In genomic region chrX:13631599-13632283, GRCm38 (mm10) we compare ENCODE assay signal across 20 mouse cellular contexts. TPM values are rescaled to one million over a fixed set of nuclear protein-coding genes. Genes with fewer than 3 reads are reported as not detected.
A peak's percentile ranks its signal among the peaks of the same experiment; 100 is the strongest.
DNase-seq lines count a peak whose midpoint lies in the region; ATAC-seq lines count a peak whose summit lies in the region.
"Had no signal": no experiment of that assay in that cellular context is flagged by ENCODE, and none has a peak within 500 bp of the region (broad histone marks: within the 10 kb centered on the region; RNA-seq: fewer than 3 reads in every experiment).

Gene Gpr34 (plus strand): TSS chrX:13632089.

- no peak for ATAC-seq in inflammation-experienced regulatory T-cells, adult 6 months
- no peak for ATAC-seq in hindbrain, embryonic 16.5 days
- ATAC-seq: forebrain, embryonic 13.5 days; liver, postnatal 0 days had no signal

- no peaks in the 10 kb centered on the region for H3K27me3 ChIP-seq in splenic B cell, adult 2 months (ENCODE audit: control insufficient read depth, insufficient read depth, low read length, poor library complexity, severe bottlenecking)
- H3K27me3 ChIP-seq in hindbrain, embryonic 16.5 days (replicated peaks; ENCODE audit: control insufficient read depth, insufficient read depth, low read length): no peaks in the 10 kb centered on the region
- H3K27me3 ChIP-seq: forebrain, embryonic 13.5 days had no signal

- H3K4me3 ChIP-seq in hindbrain, embryonic 16.5 days (ENCODE audit: low read length): no peak within 1 kb of the TSS
- H3K4me3 ChIP-seq: forebrain, embryonic 13.5 days; heart, embryonic 10.5 days; kidney, embryonic 15.5 days had no signal

- no peak within 1 kb of the TSS for H3K9ac ChIP-seq in hindbrain, embryonic 16.5 days (ENCODE audit: low read depth, low read length)
- H3K9ac ChIP-seq: forebrain, embryonic 13.5 days; kidney, embryonic 15.5 days; liver, postnatal 0 days had no signal

- DNase-seq in frontal cortex, adult 2 months (ENCODE audit: extremely low spot score in 1 of 2, low spot score in 1 of 2): no peak
- no peak for DNase-seq in frontal cortex, postnatal 25 days (ENCODE audit: low spot score in 2 of 2)
- no peak for DNase-seq in left cerebral cortex, adult 8-10 months (ENCODE audit: low spot score in 2 of 2)
- no peak for DNase-seq in left cerebral cortex, adult 9 months (ENCODE audit: low spot score in 2 of 2)
- DNase-seq in splenic B cell, adult 2 months (ENCODE audit: low read depth, low spot score): peak; percentile 37
- DNase-seq in lung, adult 18-20 months: no peak
- DNase-seq: adrenal gland, adult 2 months; cerebellum, adult 9-11 months; heart, postnatal 36 days; liver, postnatal 0 days; lung, postnatal 4 days; midbrain, embryonic 14.5 days; right cerebral cortex, adult 18-20 months; thymus, postnatal 14 days had no signal

- WGBS in hindbrain, embryonic 16.5 days: 78% methylated on average over 5 of the region's 5 CpGs

- no peak within 1 kb of the TSS for H3K27ac ChIP-seq in hindbrain, embryonic 16.5 days (ENCODE audit: low read depth, low read length)
- H3K27ac ChIP-seq: forebrain, embryonic 13.5 days; heart, embryonic 10.5 days; kidney, embryonic 15.5 days; stomach, postnatal 0 days had no signal

- no peaks in the 10 kb centered on the region for H3K9me3 ChIP-seq in hindbrain, embryonic 16.5 days (ENCODE audit: control insufficient read depth, low read length)
- H3K9me3 ChIP-seq: forebrain, embryonic 13.5 days; heart, embryonic 10.5 days; kidney, embryonic 15.5 days had no signal

- no peaks in the 10 kb centered on the region for H3K36me3 ChIP-seq in splenic B cell, adult 2 months (ENCODE audit: control insufficient read depth, insufficient read depth, low read length, poor library complexity, severe bottlenecking)
- no peaks in the 10 kb centered on the region for H3K36me3 ChIP-seq in hindbrain, embryonic 16.5 days (ENCODE audit: control insufficient read depth, insufficient read depth, low read length)
- H3K36me3 ChIP-seq: heart, embryonic 10.5 days; kidney, embryonic 15.5 days had no signal

- H3K4me2 ChIP-seq in hindbrain, embryonic 16.5 days (ENCODE audit: low read length): no peak within 1 kb of the TSS
- H3K4me2 ChIP-seq: forebrain, embryonic 13.5 days; kidney, embryonic 15.5 days had no signal

- no peaks in the 10 kb centered on the region for H3K4me1 ChIP-seq in hindbrain, embryonic 16.5 days (ENCODE audit: control insufficient read depth, insufficient read depth, low read depth, low read length)
- H3K4me1 ChIP-seq: forebrain, embryonic 13.5 days; heart, embryonic 10.5 days; kidney, embryonic 15.5 days had no signal

RNA-seq across cellular contexts. Expression of gene Gpr34, which starts in this region (rescaled TPM):
- 10.9 and 17.2 TPM in 2 replicates for polyA plus RNA-seq in frontal cortex, adult 2 months (2012; rRNA removed)
- 10 to 100 TPM; 11.0 to 45.2 (median 20.5) TPM for total RNA-seq in left cerebral cortex, adult 8-10 months (2022)
- 10 to 100 TPM in 2 of 3 experiments, 1 to 10 TPM in 1; 5.4 to 29.1 (median 24.6) TPM for polyA plus RNA-seq in inflammation-experienced regulatory T-cells, adult 6 months (2017; shearing (Covaris generic))
- polyA plus RNA-seq in hindbrain, embryonic 16.5 days (2015; fragmentation: Nextera tagmentation; extraction: Ambion mirVana): 3.7 and 4.3 TPM in 2 replicates
- polyA plus RNA-seq: adrenal gland, adult 2 months had no signal
